Mouse (Mus musculus) cerebellum, adult 2 months (tissue): ENCODE measurements around the gene Tbc1d8. TPM values are rescaled to one million over a fixed set of nuclear protein-coding genes. Genes with fewer than 3 reads are reported as not detected.

Experiments used
- DNase-seq, 2 experiments: peaks; one replicate each; pipeline ENCODE4 v3.0.0; 2021
- H3K27ac ChIP-seq: fragments of 200-500 bp; 2 replicates; pipeline ENCODE4 v1.5.1; 2012; ENCODE audit warnings: low read length, control low read depth, inconsistent platforms; ENCODE audit not compliant: insufficient read depth
- H3K27me3 ChIP-seq: fragments of 200-500 bp; 2 replicates; pipeline ENCODE4 v1.6.1; 2012; ENCODE audit warnings: inconsistent platforms, mild to moderate bottlenecking, low read length, moderate library complexity; ENCODE audit not compliant: control insufficient read depth, insufficient read depth
- H3K4me1 ChIP-seq: fragments of 200-500 bp; 2 replicates; pipeline ENCODE4 v1.6.1; 2011; ENCODE audit warnings: low read length; ENCODE audit not compliant: control insufficient read depth, insufficient read depth
- H3K4me3 ChIP-seq: fragments of 200-500 bp; replicated peaks from 2 replicates; pipeline ENCODE3; 2011; ENCODE audit warnings: mild to moderate bottlenecking, low read depth, low read length, control low read depth; ENCODE audit not compliant: insufficient read depth
- CTCF ChIP-seq: fragments of 200-500 bp; IDR thresholded peaks from 2 replicates; pipeline ENCODE4 v1.5.1; 2011; ENCODE audit warnings: low read depth, mild to moderate bottlenecking, control low read depth, low read length, moderate library complexity, borderline replicate concordance; ENCODE audit not compliant: insufficient read depth
- POLR2A ChIP-seq: fragments of 200-500 bp; IDR thresholded peaks from 2 replicates; pipeline ENCODE4 v1.6.1; 2011; ENCODE audit warnings: low read length, control low read depth, borderline replicate concordance; ENCODE audit not compliant: insufficient read depth
- WGBS: fragments of 180-500 bp; shearing (Covaris S2); methylation state at CpG from one replicate; pipeline ENCODE4 v1.1.7; 2018; 5-methylcytosine and 5-hydroxymethylcytosine counted together
- polyA plus RNA-seq: library from polyadenylated mRNA; depleted of rRNA; stranded (reverse); fragments of >200 nt; gene quantifications from 2 replicates; pipeline ENCODE4 v1.2.3, GENCODE M21; 2012

Gene Tbc1d8
- polyA plus RNA-seq, 1 experiment: 29.2 TPM

GRCm38 (mm10) chr1:39512183-39512582 lies 33.6 kb upstream of the Tbc1d8 start:
- DNase-seq: no peak
- H3K27ac ChIP-seq: no peak overlapping the region
- H3K4me1 ChIP-seq: peaks cover 18% of the 10 kb centered on the region
- no peaks in the 10 kb centered on the region for H3K27me3 ChIP-seq
- H3K4me3 ChIP-seq: no peak overlapping the region
- 96% methylated on average over 1 of the region's 1 CpGs for WGBS
- no peak for TF ChIP-seq POLR2A
- no peak for TF ChIP-seq CTCF

GRCm38 (mm10) chr1:39511775-39512174 lies 33.2 kb upstream of the Tbc1d8 start:
- no peak for DNase-seq
- TF ChIP-seq POLR2A (no peak), CTCF (no peak)
- 88% methylated on average over 8 of the region's 8 CpGs for WGBS
- H3K4me3 ChIP-seq: no peak overlapping the region
- H3K27me3 ChIP-seq: no peaks in the 10 kb centered on the region
- no peak overlapping the region for H3K27ac ChIP-seq
- H3K4me1 ChIP-seq: peaks cover 18% of the 10 kb centered on the region

GRCm38 (mm10) chr1:39505600-39505999 lies 27.0 kb upstream of the Tbc1d8 start:
- 87% methylated on average over 9 of the region's 9 CpGs for WGBS

GRCm38 (mm10) chr1:39504261-39504660 lies 25.7 kb upstream of the Tbc1d8 start:
- H3K4me1 ChIP-seq: no peaks in the 10 kb centered on the region
- no peaks in the 10 kb centered on the region for H3K27me3 ChIP-seq
- 23% methylated on average over 1 of the region's 1 CpGs for WGBS
- TF ChIP-seq POLR2A (no peak), CTCF (peak; percentile 64)
- H3K4me3 ChIP-seq: no peak overlapping the region
- H3K27ac ChIP-seq: no peak overlapping the region
- peak in 1 of 2 experiments; percentile 42 for DNase-seq

More at GRCm38 (mm10) chr1:39505600-39505999, 27.0 kb upstream of the Tbc1d8 start:
- Histone ChIP-seq H3K27me3 (no peaks in the 10 kb centered on the region), H3K4me3 (no peak overlapping the region), H3K27ac (no peak overlapping the region), H3K4me1 (no peaks in the 10 kb centered on the region)
- TF ChIP-seq CTCF (no peak), POLR2A (no peak)
- no peak for DNase-seq

GRCm38 (mm10) chr1:39502817-39503633 lies 24.5 kb upstream of the Tbc1d8 start:
- no peak overlapping the region for H3K4me3 ChIP-seq
- no peak for DNase-seq
- H3K27me3 ChIP-seq: no peaks in the 10 kb centered on the region
- no peak for TF ChIP-seq POLR2A
- no peak for TF ChIP-seq CTCF
- no peaks in the 10 kb centered on the region for H3K4me1 ChIP-seq
- WGBS: 45% methylated on average over 17 of the region's 17 CpGs
- no peak overlapping the region for H3K27ac ChIP-seq

- H3K27me3 ChIP-seq: no peaks in the 10 kb centered on the region
- no peak overlapping the region for H3K4me3 ChIP-seq
- H3K4me1 ChIP-seq: no peaks in the 10 kb centered on the region
- H3K27ac ChIP-seq: no peak overlapping the region
- WGBS: 82% methylated on average over 2 of the region's 2 CpGs
- TF ChIP-seq CTCF (no peak), POLR2A (no peak)
- no peak for DNase-seq
Observed at GRCm38 (mm10) chr1:39499485-39499941, 21.0 kb upstream of the Tbc1d8 start.

GRCm38 (mm10) chr1:39497748-39498147 lies 19.2 kb upstream of the Tbc1d8 start:
- WGBS: 89% methylated on average over 11 of the region's 11 CpGs
- Histone ChIP-seq H3K27ac (no peak overlapping the region), H3K27me3 (no peaks in the 10 kb centered on the region), H3K4me1 (no peaks in the 10 kb centered on the region), H3K4me3 (no peak overlapping the region)
- TF ChIP-seq POLR2A (no peak), CTCF (0 out of 2 replicates have a peak, but pooled peaks have one; percentile 11)
- no peak for DNase-seq

- Histone ChIP-seq H3K27ac (no peak overlapping the region), H3K4me1 (no peaks in the 10 kb centered on the region), H3K4me3 (no peak overlapping the region), H3K27me3 (no peaks in the 10 kb centered on the region)
- WGBS: 95% methylated on average over 4 of the region's 4 CpGs
- TF ChIP-seq CTCF (no peak), POLR2A (no peak)
- no peak for DNase-seq
Observed at GRCm38 (mm10) chr1:39496995-39497394, 18.4 kb upstream of the Tbc1d8 start.
